Mouse (Mus musculus): ENCODE results near the gene Dnajc11.

DNA sequence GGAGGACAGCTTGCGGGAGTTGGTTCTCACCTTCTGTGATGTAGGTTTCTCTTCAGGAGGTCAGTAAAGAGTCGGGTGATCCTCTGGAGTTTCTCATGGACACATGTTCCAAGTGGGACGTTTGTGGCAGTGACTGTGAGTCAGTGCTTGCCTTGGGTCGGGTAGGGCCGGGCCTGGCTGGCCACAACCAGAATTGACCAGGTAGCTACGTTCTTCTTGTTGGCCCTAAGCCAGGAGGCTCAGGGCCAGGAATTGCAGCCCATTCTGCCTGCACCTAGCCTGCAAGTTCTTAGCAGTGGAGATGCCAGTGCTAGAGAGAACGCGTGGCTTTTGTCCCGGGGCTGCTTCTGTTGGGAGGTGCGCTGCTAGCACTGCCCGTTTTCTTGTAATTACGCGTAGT, 4.0 kb downstream of the Dnajc11 start:
- TF ChIP-seq POLR2A (IDR thresholded peaks at IDR 0.05; ENCODE audit: insufficient read length, low read depth): no peak
- no peak for TF ChIP-seq CEBPB (IDR thresholded peaks at IDR 0.05; ENCODE audit: insufficient read depth, poor library complexity, severe bottlenecking)
- no peak for TF ChIP-seq USF1 (IDR thresholded peaks at IDR 0.05; ENCODE audit: low read depth)
- no peak for TF ChIP-seq REST (IDR thresholded peaks at IDR 0.05; ENCODE audit: insufficient read depth, insufficient read length)
